Mouse (Mus musculus): ENCODE results near the gene Eral1.

GRCm38 (mm10) chr11:78033931-78034617 is 46.1 kb downstream of the Eral1 start:
- TF ChIP-seq CTCF (IDR thresholded peaks at IDR 0.05; ENCODE audit: extremely low read depth, insufficient read depth, low read length): no peak
- no peak for TF ChIP-seq POLR2A (IDR thresholded peaks at IDR 0.05; ENCODE audit: extremely low read depth, insufficient read depth, low read length)
